Mouse (Mus musculus): ENCODE measurements at regions not wholly inside any gene's neighbourhood (a gene's known extent, or its start where the extent isn't known, plus 50 kb on each side); places are given as distances from the start of the nearest gene placed in this dataset.

GRCm38 (mm10) chr2:138123331-138123730, 133.0 kb upstream of the Btbd3 start:
- H3K27me3 ChIP-seq (ENCODE audit: insufficient read depth, low read length): no peaks in the 10 kb centered on the region
- ATAC-seq (ENCODE audit: insufficient read depth) (peak; percentile 85), DNase-seq (peak; percentile 50)
- no peaks in the 10 kb centered on the region for H3K4me1 ChIP-seq (ENCODE audit: insufficient read depth)
- no peaks in the 10 kb centered on the region for H3K9me3 ChIP-seq (ENCODE audit: low read depth, low read length)
- no peaks in the 10 kb centered on the region for H3K36me3 ChIP-seq (ENCODE audit: insufficient read depth)
- H3K27ac ChIP-seq (ENCODE audit: low read depth): 0 out of 2 replicates have a peak overlapping the region, but pooled peaks have one; percentile 32
- 23% methylated on average over 5 of the region's 5 CpGs for WGBS
- no peak overlapping the region for H3K4me2 ChIP-seq
- TF ChIP-seq CTCF (IDR thresholded peaks at IDR 0.05; ENCODE audit: low read depth): no peak
- H3K4me3 ChIP-seq (ENCODE audit: low read depth, low read length): no peak overlapping the region
- no peak overlapping the region for H3K9ac ChIP-seq

GRCm38 (mm10) chr2:138120868-138121267, 135.5 kb upstream of the Btbd3 start:
- WGBS: 83% methylated on average over 1 of the region's 1 CpGs
- no peak for ATAC-seq (ENCODE audit: insufficient read depth)

GRCm38 (mm10) chr2:138120131-138120530, 136.2 kb upstream of the Btbd3 start:
- Histone ChIP-seq H3K36me3 (ENCODE audit: insufficient read depth) (no peaks in the 10 kb centered on the region), H3K4me1 (ENCODE audit: insufficient read depth) (no peaks in the 10 kb centered on the region), H3K9ac (no peak overlapping the region), H3K4me3 (ENCODE audit: low read depth, low read length) (no peak overlapping the region), H3K27me3 (ENCODE audit: insufficient read depth, low read length) (no peaks in the 10 kb centered on the region), H3K27ac (ENCODE audit: low read depth) (no peak overlapping the region), H3K9me3 (ENCODE audit: low read depth, low read length) (no peaks in the 10 kb centered on the region), H3K4me2 (no peak overlapping the region)
- no peak for DNase-seq
- no peak for TF ChIP-seq CTCF (IDR thresholded peaks at IDR 0.05; ENCODE audit: low read depth)
- no peak for ATAC-seq (ENCODE audit: insufficient read depth)
- 60% methylated on average over 2 of the region's 2 CpGs for WGBS

More at GRCm38 (mm10) chr2:138120868-138121267, 135.5 kb upstream of the Btbd3 start:
- Histone ChIP-seq H3K36me3 (ENCODE audit: insufficient read depth) (no peaks in the 10 kb centered on the region), H3K9me3 (ENCODE audit: low read depth, low read length) (no peaks in the 10 kb centered on the region), H3K4me3 (ENCODE audit: low read depth, low read length) (no peak overlapping the region), H3K9ac (no peak overlapping the region), H3K27me3 (ENCODE audit: insufficient read depth, low read length) (no peaks in the 10 kb centered on the region), H3K27ac (ENCODE audit: low read depth) (no peak overlapping the region), H3K4me1 (ENCODE audit: insufficient read depth) (no peaks in the 10 kb centered on the region), H3K4me2 (no peak overlapping the region)
- TF ChIP-seq CTCF (IDR thresholded peaks at IDR 0.05; ENCODE audit: low read depth): no peak
- peak; percentile 17 for DNase-seq

- ATAC-seq (ENCODE audit: insufficient read depth) (peak; percentile 75; the same call in 1 of the 2 replicates), DNase-seq (peak; percentile 16)
- Histone ChIP-seq H3K4me3 (ENCODE audit: low read depth, low read length) (no peak overlapping the region), H3K27ac (ENCODE audit: low read depth) (no peak overlapping the region), H3K4me2 (no peak overlapping the region), H3K27me3 (ENCODE audit: insufficient read depth, low read length) (no peaks in the 10 kb centered on the region), H3K36me3 (ENCODE audit: insufficient read depth) (no peaks in the 10 kb centered on the region), H3K9ac (no peak overlapping the region), H3K9me3 (ENCODE audit: low read depth, low read length) (no peaks in the 10 kb centered on the region), H3K4me1 (ENCODE audit: insufficient read depth) (no peaks in the 10 kb centered on the region)
- WGBS: 75% methylated on average over 2 of the region's 2 CpGs
- TF ChIP-seq CTCF (IDR thresholded peaks at IDR 0.05; ENCODE audit: low read depth): no peak
These were observed 156.6 kb upstream of the Btbd3 start for GRCm38 (mm10) chr2:138099777-138100176.

- Histone ChIP-seq H3K9ac (no peak overlapping the region), H3K4me2 (peak overlapping the region; percentile 25), H3K4me3 (ENCODE audit: low read depth, low read length) (no peak overlapping the region), H3K27ac (ENCODE audit: low read depth) (peak overlapping the region; percentile 66), H3K36me3 (ENCODE audit: insufficient read depth) (no peaks in the 10 kb centered on the region), H3K9me3 (ENCODE audit: low read depth, low read length) (no peaks in the 10 kb centered on the region), H3K27me3 (ENCODE audit: insufficient read depth, low read length) (no peaks in the 10 kb centered on the region), H3K4me1 (ENCODE audit: insufficient read depth) (no peaks in the 10 kb centered on the region)
- no peak for TF ChIP-seq CTCF (IDR thresholded peaks at IDR 0.05; ENCODE audit: low read depth)
- ATAC-seq (ENCODE audit: insufficient read depth) (peak; percentile 59; the same call in 1 of the 2 replicates), DNase-seq (peak; percentile 40)
- WGBS: 45% methylated on average over 6 of the region's 6 CpGs
These were observed 171.0 kb upstream of the Btbd3 start for GRCm38 (mm10) chr2:138085390-138085789.

- H3K9me3 ChIP-seq (ENCODE audit: low read depth, low read length): no peaks in the 10 kb centered on the region
- H3K9ac ChIP-seq: no peak overlapping the region
- H3K4me2 ChIP-seq: peak overlapping the region; percentile 25
- no peaks in the 10 kb centered on the region for H3K4me1 ChIP-seq (ENCODE audit: insufficient read depth)
- TF ChIP-seq CTCF (IDR thresholded peaks at IDR 0.05; ENCODE audit: low read depth): no peak
- H3K27me3 ChIP-seq (ENCODE audit: insufficient read depth, low read length): no peaks in the 10 kb centered on the region
- 32% methylated on average over 6 of the region's 6 CpGs for WGBS
- DNase-seq (peak; percentile 74), ATAC-seq (ENCODE audit: insufficient read depth) (peak; percentile 77)
- H3K36me3 ChIP-seq (ENCODE audit: insufficient read depth): no peaks in the 10 kb centered on the region
- H3K4me3 ChIP-seq (ENCODE audit: low read depth, low read length): no peak overlapping the region
- peak overlapping the region; percentile 66 for H3K27ac ChIP-seq (ENCODE audit: low read depth)
These were observed 171.6 kb upstream of the Btbd3 start for GRCm38 (mm10) chr2:138084564-138085283.

GRCm38 (mm10) chr2:138074020-138074613, 182.2 kb upstream of the Btbd3 start:
- no peaks in the 10 kb centered on the region for H3K36me3 ChIP-seq (ENCODE audit: insufficient read depth)
- ATAC-seq (ENCODE audit: insufficient read depth) (no peak), DNase-seq (no peak)
- no peak overlapping the region for H3K4me3 ChIP-seq (ENCODE audit: low read depth, low read length)
- H3K27ac ChIP-seq (ENCODE audit: low read depth): no peak overlapping the region
- H3K9ac ChIP-seq: no peak overlapping the region
- no peaks in the 10 kb centered on the region for H3K4me1 ChIP-seq (ENCODE audit: insufficient read depth)
- H3K27me3 ChIP-seq (ENCODE audit: insufficient read depth, low read length): no peaks in the 10 kb centered on the region
- 91% methylated on average over 6 of the region's 6 CpGs for WGBS
- no peak overlapping the region for H3K4me2 ChIP-seq
- no peaks in the 10 kb centered on the region for H3K9me3 ChIP-seq (ENCODE audit: low read depth, low read length)
- no peak for TF ChIP-seq CTCF (IDR thresholded peaks at IDR 0.05; ENCODE audit: low read depth)

Data from lung, embryonic 14.5 days (tissue).